Mouse (Mus musculus) hindbrain, embryonic 11.5 days (tissue): Measurements from ENCODE around the gene Oxa1l. TPM values are rescaled to one million over a fixed set of nuclear protein-coding genes. Genes with fewer than 3 reads are reported as not detected.
A peak's percentile ranks its signal among the peaks of the same experiment; 100 is the strongest.

Source experiments
- ATAC-seq: fragments of 200-750 bp; cut with Nextera tagmentation; 2 replicates; pipeline ENCODE4 v1.8.0; 2017; ENCODE audit warnings: mild to moderate bottlenecking, moderate TSS enrichment, moderate library complexity; ENCODE audit not compliant: low FRiP score
- DNase-seq: peaks from one replicate; pipeline ENCODE4 v3.0.0-alpha.2; 2015; ENCODE audit warnings: low spot score
- H3K27ac ChIP-seq: fragments of 300-500 bp; sonication (generic); 2 replicates; pipeline ENCODE4 v1.5.1; 2014; ENCODE audit warnings: mild to moderate bottlenecking, low read depth, low read length
- H3K27me3 ChIP-seq: fragments of 300-500 bp; sonication (generic); 2 replicates; pipeline ENCODE4 v1.6.1; 2014; ENCODE audit warnings: mild to moderate bottlenecking, low read length, moderate library complexity, mixed read lengths; ENCODE audit not compliant: control insufficient read depth, insufficient read depth
- H3K36me3 ChIP-seq: fragments of 300-500 bp; sonication (generic); 2 replicates; pipeline ENCODE4 v1.6.1; 2014; ENCODE audit warnings: mild to moderate bottlenecking, low read length, moderate library complexity, mixed read lengths; ENCODE audit not compliant: control insufficient read depth, insufficient read depth
- H3K4me1 ChIP-seq: fragments of 300-500 bp; sonication (generic); replicated peaks from 2 replicates; pipeline ENCODE4 v1.6.1; 2014; ENCODE audit warnings: low read length, mixed read lengths; ENCODE audit not compliant: control insufficient read depth, insufficient read depth
- H3K4me2 ChIP-seq: fragments of 300-500 bp; sonication (generic); replicated peaks from 2 replicates; pipeline ENCODE4 v1.6.1; 2014; ENCODE audit warnings: mild to moderate bottlenecking, low read depth, low read length
- H3K4me3 ChIP-seq: fragments of 300-500 bp; sonication (generic); 2 replicates; pipeline ENCODE4 v1.5.1; 2014; ENCODE audit warnings: low read depth, low read length
- H3K9ac ChIP-seq: fragments of 300-500 bp; sonication (generic); 2 replicates; pipeline ENCODE4 v1.6.1; 2014; ENCODE audit warnings: low read depth, low read length
- H3K9me3 ChIP-seq: fragments of 300-500 bp; sonication (generic); 2 replicates; pipeline ENCODE4 v1.6.1; 2016; ENCODE audit warnings: low read length; ENCODE audit not compliant: control insufficient read depth
- WGBS: fragments of 180-500 bp; shearing (Covaris S2); extraction: QIAGEN DNeasy Blood & Tissue Kit; methylation state at CpG from one replicate; pipeline ENCODE4 v1.1.7; 2014; 5-methylcytosine and 5-hydroxymethylcytosine counted together
- polyA plus RNA-seq: library from polyadenylated mRNA; unstranded; fragments of >200 nt; fragmentation: Nextera tagmentation; extraction: Ambion mirVana; gene quantifications from 2 replicates; pipeline ENCODE4 v1.2.1, GENCODE M21; 2014

Gene Oxa1l
- polyA plus RNA-seq, 1 experiment from 2014 or later, result 46.7 TPM

GRCm38 (mm10) chr14:54417623-54418081 is 57.0 kb downstream of the Oxa1l start, which contains the start of gene Slc7a7:
Gene Slc7a7, minus strand, starts transcription at chr14:54417780.
- no peak within 1 kb of the TSS for H3K4me2 ChIP-seq
- no peaks in the 10 kb centered on the region for H3K4me1 ChIP-seq
- no peaks in the 10 kb centered on the region for H3K9me3 ChIP-seq
- WGBS, result 5% methylated on average over 19 of the region's 19 CpGs
- H3K27ac ChIP-seq, result no peak within 1 kb of the TSS
- no peak within 1 kb of the TSS for H3K9ac ChIP-seq
- DNase-seq, result peak; percentile 50
- H3K27me3 ChIP-seq, result peaks cover 16% of the 10 kb centered on the region
- no peak within 1 kb of the TSS for H3K4me3 ChIP-seq
- H3K36me3 ChIP-seq, result no peaks in the 10 kb centered on the region
- peak; percentile 30; the same call in 1 of the 2 replicates for ATAC-seq

Other genes with a start within 250 kb of the Oxa1l start
- 270 and 300 TPM in 2 replicates for gene Dad1, start 106.7 kb upstream of the Oxa1l start, polyA plus RNA-seq
- 44.0 and 47.2 TPM in 2 replicates for gene Abhd4, start 106.6 kb upstream of the Oxa1l start, polyA plus RNA-seq
- not detected in 2 replicates for gene Olfr49, start 75.9 kb upstream of the Oxa1l start, polyA plus RNA-seq
- 4.3 and 4.8 TPM in 2 replicates for gene Slc7a7, start 56.9 kb downstream of the Oxa1l start, polyA plus RNA-seq
- 206 and 231 TPM in 2 replicates for gene Mrpl52, start 66.1 kb downstream of the Oxa1l start, polyA plus RNA-seq
- gene Mmp14, start 70.8 kb downstream of the Oxa1l start, polyA plus RNA-seq, result 71.2 and 73.1 TPM in 2 replicates
- 19.7 and 19.9 TPM in 2 replicates for gene Lrp10, start 103.3 kb downstream of the Oxa1l start, polyA plus RNA-seq
- gene Rem2, start 115.3 kb downstream of the Oxa1l start, polyA plus RNA-seq, result 37.3 and 40.0 TPM in 2 replicates
- gene Prmt5, start 156.7 kb downstream of the Oxa1l start, polyA plus RNA-seq, result 115 and 120 TPM in 2 replicates
- gene Haus4, start 193.8 kb downstream of the Oxa1l start, polyA plus RNA-seq, result 34.8 and 35.7 TPM in 2 replicates
- 23.2 and 29.4 TPM in 2 replicates for gene Ajuba, start 216.7 kb downstream of the Oxa1l start, polyA plus RNA-seq
- 6.2 and 6.9 TPM in 2 replicates for gene 4931414P19Rik, start 245.2 kb downstream of the Oxa1l start, polyA plus RNA-seq